Mouse (Mus musculus): Measurements from ENCODE around the gene Hddc3. TPM values are rescaled to one million over a fixed set of nuclear protein-coding genes. Genes with fewer than 3 reads are reported as not detected.

Gene Hddc3
- 3.7 and 20.8 TPM in 2 replicates for polyA plus RNA-seq (2012; ENCODE audit: low replicate concordance)

GRCm38 (mm10) chr7:80342858-80343257, at the start of gene Hddc3:
Gene Hddc3, plus strand, starts transcription at chr7:80343104.

GRCm38 (mm10) chr7:80294062-80294763, 48.7 kb upstream of the Hddc3 start, which contains the start of gene Prc1:
Gene Prc1, plus strand, starts transcription at chr7:80294450.

GRCm38 (mm10) chr7:80324043-80324815, 18.7 kb upstream of the Hddc3 start, which contains the start of gene Rccd1:
Gene Rccd1, minus strand, starts transcription at chr7:80324454.

GRCm38 (mm10) chr7:80340793-80341192, 2.1 kb upstream of the Hddc3 start, which contains the start of gene Unc45a:
Gene Unc45a, minus strand, starts transcription at chr7:80341005.

GRCm38 (mm10) chr7:80371041-80371751, 28.3 kb downstream of the Hddc3 start, which contains the start of gene Man2a2:
Gene Man2a2, minus strand, starts transcription at chr7:80371375.

GRCm38 (mm10) chr7:80387633-80388543, 45.0 kb downstream of the Hddc3 start, which contains the start of gene Fes:
Gene Fes, minus strand, starts transcription at chr7:80387946.

Other genes starting within 250 kb of the Hddc3 start
- gene Idh2, start 227.7 kb upstream of the Hddc3 start, polyA plus RNA-seq (2012; ENCODE audit: low replicate concordance), result 31.8 and 47.9 TPM in 2 replicates
- gene Sema4b, start 156.3 kb upstream of the Hddc3 start, polyA plus RNA-seq (2012; ENCODE audit: low replicate concordance), result 37.1 and 63.3 TPM in 2 replicates
- gene Cib1, start 110.3 kb upstream of the Hddc3 start, polyA plus RNA-seq (2012; ENCODE audit: low replicate concordance), result 47.8 and 50.0 TPM in 2 replicates
- 5.4 and 5.7 TPM in 2 replicates for gene Gdpgp1, start 110.2 kb upstream of the Hddc3 start, polyA plus RNA-seq (2012; ENCODE audit: low replicate concordance)
- 0.36 and 0.59 TPM in 2 replicates for gene Ttll13, start 96.7 kb upstream of the Hddc3 start, polyA plus RNA-seq (2012; ENCODE audit: low replicate concordance)
- 34.1 and 46.5 TPM in 2 replicates for gene Ngrn, start 81.9 kb upstream of the Hddc3 start, polyA plus RNA-seq (2012; ENCODE audit: low replicate concordance)
- 4.3 and 5.5 TPM in 2 replicates for gene Vps33b, start 73.5 kb upstream of the Hddc3 start, polyA plus RNA-seq (2012; ENCODE audit: low replicate concordance)
- 3.1 and 6.8 TPM in 2 replicates for gene Prc1, start 48.7 kb upstream of the Hddc3 start, polyA plus RNA-seq (2012; ENCODE audit: low replicate concordance)
- gene Rccd1, start 18.6 kb upstream of the Hddc3 start, polyA plus RNA-seq (2012; ENCODE audit: low replicate concordance), result 8.7 and 20.1 TPM in 2 replicates
- gene Unc45a, start 2.1 kb upstream of the Hddc3 start, polyA plus RNA-seq (2012; ENCODE audit: low replicate concordance), result 81.4 and 176 TPM in 2 replicates
- gene Man2a2, start 28.3 kb downstream of the Hddc3 start, polyA plus RNA-seq (2012; ENCODE audit: low replicate concordance), result 81.8 and 121 TPM in 2 replicates
- gene Fes, start 44.8 kb downstream of the Hddc3 start, polyA plus RNA-seq (2012; ENCODE audit: low replicate concordance), result 128 and 133 TPM in 2 replicates
- 77.1 and 176 TPM in 2 replicates for gene Furin, start 62.3 kb downstream of the Hddc3 start, polyA plus RNA-seq (2012; ENCODE audit: low replicate concordance)
- gene Blm, start 192.0 kb downstream of the Hddc3 start, polyA plus RNA-seq (2012; ENCODE audit: low replicate concordance), result 4.4 and 19.5 TPM in 2 replicates

All from hematopoietic multipotent progenitor cell, adult 10-12 weeks (in vitro differentiated cells).